Mouse (Mus musculus): Measurements from ENCODE around the gene Rad51ap1.

- TF ChIP-seq CTCF (IDR thresholded peaks at IDR 0.05; ENCODE audit: low read depth, low read length) (no peak), POLR2A (IDR thresholded peaks at IDR 0.05; ENCODE audit: extremely low read depth, insufficient read depth, low read length) (no peak)
Observed at GRCm38 (mm10) chr6:126921111-126921881, 18.1 kb downstream of the Rad51ap1 start, which contains the start of gene Dyrk4.
